Mouse (Mus musculus) ES-Bruce4 (cell line): ENCODE measurements around the gene Adh7. TPM values are rescaled to one million over a fixed set of nuclear protein-coding genes. Genes with fewer than 3 reads are reported as not detected.

ENCODE experiments used
- H3K27ac ChIP-seq: 2 replicates; pipeline ENCODE4 v1.5.1; 2012; ENCODE audit warnings: low read length, inconsistent platforms; ENCODE audit not compliant: insufficient read depth
- H3K27me3 ChIP-seq: 2 replicates; pipeline ENCODE4 v1.6.1; 2012; ENCODE audit warnings: mild to moderate bottlenecking, low read length, inconsistent platforms; ENCODE audit not compliant: control insufficient read depth, poor library complexity, insufficient read depth, severe bottlenecking
- H3K36me3 ChIP-seq: 2 replicates; pipeline ENCODE4 v1.6.1; 2012; ENCODE audit warnings: inconsistent platforms, mild to moderate bottlenecking, low read length, moderate library complexity; ENCODE audit not compliant: control insufficient read depth, poor library complexity, insufficient read depth, severe bottlenecking
- H3K4me1 ChIP-seq: one replicate; pipeline ENCODE4 v1.8.1; 2011; ENCODE audit warnings: low read length; ENCODE audit not compliant: control insufficient read depth, insufficient read depth
- H3K4me3 ChIP-seq: 2 replicates; pipeline ENCODE4 v1.5.1; 2011; ENCODE audit warnings: low read depth, mild to moderate bottlenecking, low read length
- H3K9ac ChIP-seq: 2 replicates; pipeline ENCODE4 v1.6.1; 2012; ENCODE audit warnings: low read depth, mild to moderate bottlenecking, inconsistent platforms; ENCODE audit not compliant: poor library complexity, severe bottlenecking
- H3K9me3 ChIP-seq: replicated peaks from 2 replicates; pipeline ENCODE4 v1.6.1; 2012; ENCODE audit warnings: mild to moderate bottlenecking, low read length, inconsistent platforms; ENCODE audit not compliant: control insufficient read depth, poor library complexity, insufficient read depth, severe bottlenecking
- CTCF ChIP-seq: IDR thresholded peaks from one replicate; pipeline ENCODE4 v1.8.1; 2011; ENCODE audit warnings: low read depth, low read length
- EP300 ChIP-seq: IDR thresholded peaks from 2 replicates; pipeline ENCODE4 v1.6.1; 2011; ENCODE audit warnings: low read depth, low read length; ENCODE audit not compliant: insufficient read depth
- POLR2A ChIP-seq: IDR thresholded peaks from one replicate; pipeline ENCODE4 v1.8.1; 2011; ENCODE audit warnings: low read length; ENCODE audit not compliant: insufficient read depth
- polyA plus RNA-seq: library from polyadenylated mRNA; stranded (reverse); fragments of >200 nt; gene quantifications from 2 replicates; pipeline ENCODE4 v1.2.4, GENCODE M21; 2011; ENCODE audit warnings: low read depth; ENCODE audit not compliant: missing spikeins, insufficient read depth, insufficient read length

Adh7 gene
- polyA plus RNA-seq, 1 experiment = 0.43 TPM

- no peak for TF ChIP-seq EP300
- no peak for TF ChIP-seq CTCF
- TF ChIP-seq POLR2A = no peak
- no peak overlapping the region for H3K9ac ChIP-seq
- no peak overlapping the region for H3K4me3 ChIP-seq
- no peak overlapping the region for H3K27ac ChIP-seq
- no peaks in the 10 kb centered on the region for H3K36me3 ChIP-seq
- no peaks in the 10 kb centered on the region for H3K9me3 ChIP-seq
- peaks cover 5% of the 10 kb centered on the region for H3K4me1 ChIP-seq
- H3K27me3 ChIP-seq = no peaks in the 10 kb centered on the region
These were observed 3.6 kb downstream of the Adh7 start for GRCm38 (mm10) chr3:138221116-138221515.

GRCm38 (mm10) chr3:138222511-138222910 is 5.0 kb downstream of the Adh7 start:
- H3K36me3 ChIP-seq = no peaks in the 10 kb centered on the region
- H3K4me1 ChIP-seq = peaks cover 3% of the 10 kb centered on the region
- no peak overlapping the region for H3K9ac ChIP-seq
- no peak overlapping the region for H3K4me3 ChIP-seq
- no peak overlapping the region for H3K27ac ChIP-seq
- no peak for TF ChIP-seq EP300
- no peak for TF ChIP-seq POLR2A
- TF ChIP-seq CTCF = no peak
- H3K9me3 ChIP-seq = no peaks in the 10 kb centered on the region
- H3K27me3 ChIP-seq = no peaks in the 10 kb centered on the region

- Histone ChIP-seq H3K9me3 (no peaks in the 10 kb centered on the region), H3K9ac (no peak overlapping the region), H3K27me3 (no peaks in the 10 kb centered on the region), H3K4me3 (no peak overlapping the region), H3K36me3 (no peaks in the 10 kb centered on the region), H3K27ac (no peak overlapping the region), H3K4me1 (peaks cover 3% of the 10 kb centered on the region)
- TF ChIP-seq CTCF (peak; percentile 20), EP300 (no peak)
These were observed 5.4 kb downstream of the Adh7 start for GRCm38 (mm10) chr3:138222952-138223351.

DNA sequence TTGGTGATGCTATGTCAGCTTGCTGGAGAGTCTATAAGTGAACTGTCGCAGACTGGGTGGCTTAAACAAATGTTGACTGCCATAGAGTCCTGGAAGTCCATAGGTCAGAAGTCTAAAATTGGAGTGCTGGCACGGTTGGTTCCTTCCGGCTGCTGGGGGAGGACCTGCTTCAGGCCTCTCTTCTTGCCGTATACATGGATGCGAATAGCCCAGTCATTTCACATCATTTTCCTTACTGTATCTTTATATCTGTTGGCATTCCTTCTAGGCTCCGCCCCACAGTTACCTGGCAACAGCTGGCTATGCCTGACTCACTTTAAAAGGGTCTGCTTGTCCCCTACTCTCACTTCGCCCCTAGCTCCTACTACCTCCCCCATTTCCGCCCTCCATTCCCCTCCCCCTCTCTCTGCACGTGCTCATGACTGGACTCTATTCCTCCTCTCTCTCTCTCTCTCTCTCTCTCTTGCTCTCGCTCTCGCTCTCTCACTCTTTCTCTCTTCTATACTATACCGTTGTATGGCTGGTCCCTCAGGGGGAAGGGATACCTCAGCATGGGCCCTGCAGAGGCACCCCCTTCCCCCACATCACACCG is 6.9 kb downstream of the Adh7 start:
- Histone ChIP-seq H3K27me3 (no peaks in the 10 kb centered on the region), H3K4me1 (peaks cover 3% of the 10 kb centered on the region), H3K4me3 (no peak overlapping the region), H3K9ac (no peak overlapping the region), H3K36me3 (no peaks in the 10 kb centered on the region), H3K9me3 (no peaks in the 10 kb centered on the region), H3K27ac (no peak overlapping the region)
- no peak for TF ChIP-seq POLR2A
- no peak for TF ChIP-seq CTCF
- no peak for TF ChIP-seq EP300

GRCm38 (mm10) chr3:138225331-138225730 is 7.8 kb downstream of the Adh7 start:
- no peak overlapping the region for H3K27ac ChIP-seq

GRCm38 (mm10) chr3:138225853-138226252 is 8.3 kb downstream of the Adh7 start:
- Histone ChIP-seq H3K4me3 (no peak overlapping the region), H3K27me3 (no peaks in the 10 kb centered on the region), H3K9me3 (no peaks in the 10 kb centered on the region), H3K27ac (no peak overlapping the region), H3K9ac (no peak overlapping the region), H3K4me1 (peaks cover 3% of the 10 kb centered on the region), H3K36me3 (no peaks in the 10 kb centered on the region)
- TF ChIP-seq POLR2A (no peak), CTCF (no peak)

More at GRCm38 (mm10) chr3:138225331-138225730, 7.8 kb downstream of the Adh7 start:
- no peaks in the 10 kb centered on the region for H3K36me3 ChIP-seq
- peaks cover 3% of the 10 kb centered on the region for H3K4me1 ChIP-seq
- TF ChIP-seq EP300 (no peak), CTCF (no peak), POLR2A (no peak)
- no peaks in the 10 kb centered on the region for H3K9me3 ChIP-seq
- H3K27me3 ChIP-seq = no peaks in the 10 kb centered on the region
- no peak overlapping the region for H3K4me3 ChIP-seq
- no peak overlapping the region for H3K9ac ChIP-seq
